Mouse (Mus musculus): ENCODE data around the gene Hsdl1. TPM values are rescaled to one million over a fixed set of nuclear protein-coding genes. Genes with fewer than 3 reads are reported as not detected.
A peak's percentile ranks its signal among the peaks of the same experiment; 100 is the strongest.

Gene Hsdl1
- total RNA-seq, 2 experiments from 2014 or later: 17.9 to 20.7 TPM

DNA sequence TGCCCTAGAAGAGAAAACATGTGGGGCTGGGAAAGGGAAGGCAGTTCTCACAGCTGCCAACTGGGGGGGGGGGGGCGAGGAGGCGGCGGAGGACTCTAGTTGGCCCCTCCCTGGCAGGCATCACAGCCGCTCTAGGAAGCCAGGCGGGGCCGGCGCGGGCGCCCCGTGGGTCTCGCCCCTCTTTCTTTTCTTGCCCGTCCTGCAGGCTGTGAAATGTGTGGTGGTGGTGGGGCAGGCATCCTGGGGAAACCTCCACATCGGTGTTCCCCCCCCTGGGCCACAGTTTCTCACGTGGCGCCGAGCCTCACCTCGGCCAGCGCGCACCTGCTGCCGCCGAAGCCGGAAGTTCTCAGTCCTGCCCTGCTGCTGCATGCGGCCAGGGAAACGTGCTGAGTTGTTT lies 10.9 kb upstream of the Hsdl1 start:
- intact Hi-C loops (cut with DNase I): no loop called here
- no peak for DNase-seq

GRCm38 (mm10) chr8:119580441-119581161 lies 5.6 kb upstream of the Hsdl1 start:
- intact Hi-C loops (cut with DNase I): no loop called here
- DNase-seq: no peak

DNA sequence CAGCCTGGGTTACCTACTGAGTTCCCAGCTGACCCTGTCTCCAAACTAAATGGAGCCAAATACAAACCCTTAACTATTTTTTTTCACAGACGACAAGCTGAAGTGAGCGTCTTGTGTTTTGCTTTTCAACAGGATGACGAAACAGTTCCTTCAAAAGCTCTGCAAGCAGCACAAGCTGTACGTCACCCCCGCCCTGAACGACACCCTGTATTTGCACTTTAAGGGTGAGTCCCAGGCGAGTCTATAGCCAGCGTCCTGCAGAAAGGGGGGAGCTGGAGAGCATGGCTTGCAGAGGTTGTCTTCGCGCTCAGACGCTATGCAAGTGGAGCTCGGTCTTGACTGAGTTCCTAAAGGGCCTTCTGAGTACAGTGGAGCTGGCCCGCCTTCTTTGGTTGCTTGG lies 4.1 kb upstream of the Hsdl1 start:
- intact Hi-C loops (cut with DNase I): no loop called here

GRCm38 (mm10) chr8:119575366-119575726 lies 363 bp upstream of the Hsdl1 start:
- intact Hi-C loops (cut with DNase I): no loop called here
- no peak for DNase-seq

More for the DNA sequence above, 4.1 kb upstream of the Hsdl1 start:
- no peak for DNase-seq

DNA sequence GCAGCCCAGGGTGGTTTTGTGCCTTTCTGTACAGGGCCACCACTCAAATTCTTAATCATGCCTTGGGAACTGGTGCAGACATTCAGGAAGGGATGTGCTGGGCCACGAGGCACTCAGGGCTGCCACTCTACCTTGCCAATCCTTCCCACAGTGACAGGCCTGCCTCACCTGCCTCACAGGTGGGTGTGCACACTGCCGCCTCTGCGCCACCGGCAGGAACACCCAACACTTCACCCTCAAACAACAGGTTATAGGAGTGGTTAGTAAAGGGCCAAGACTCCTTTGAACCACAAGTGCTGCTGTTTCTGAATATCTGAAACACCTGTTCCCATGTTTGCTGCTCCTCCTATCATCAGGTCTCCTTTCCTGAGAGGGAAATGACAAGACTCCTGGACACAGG lies 2.6 kb downstream of the Hsdl1 start:
- DNase-seq: no peak
- intact Hi-C loops (cut with DNase I): no loop called here

DNA sequence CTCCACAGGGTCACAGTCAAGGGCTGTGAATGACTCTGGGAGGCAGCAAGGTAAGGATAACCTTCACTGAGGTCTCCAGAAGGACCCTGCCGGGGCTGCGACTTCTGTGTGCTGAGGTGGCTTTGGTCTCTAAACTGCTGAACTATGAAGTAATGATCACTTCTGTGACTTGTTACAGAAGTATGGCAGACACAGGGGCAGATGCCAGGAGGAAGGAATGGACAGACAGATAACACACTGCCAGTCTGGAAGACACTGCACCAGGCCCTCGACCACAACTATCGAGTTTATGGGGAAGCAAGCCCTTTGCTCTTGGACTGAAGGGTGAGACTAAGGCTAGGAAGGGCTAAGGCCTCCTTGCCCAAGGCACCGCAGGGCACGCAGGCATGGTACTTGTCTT lies 3.8 kb downstream of the Hsdl1 start:
- intact Hi-C loops (cut with DNase I): no loop called here
- DNase-seq: no peak

- intact Hi-C loops (cut with DNase I): no loop called here
Observed at GRCm38 (mm10) chr8:119569881-119570280, 5.1 kb downstream of the Hsdl1 start.

DNA sequence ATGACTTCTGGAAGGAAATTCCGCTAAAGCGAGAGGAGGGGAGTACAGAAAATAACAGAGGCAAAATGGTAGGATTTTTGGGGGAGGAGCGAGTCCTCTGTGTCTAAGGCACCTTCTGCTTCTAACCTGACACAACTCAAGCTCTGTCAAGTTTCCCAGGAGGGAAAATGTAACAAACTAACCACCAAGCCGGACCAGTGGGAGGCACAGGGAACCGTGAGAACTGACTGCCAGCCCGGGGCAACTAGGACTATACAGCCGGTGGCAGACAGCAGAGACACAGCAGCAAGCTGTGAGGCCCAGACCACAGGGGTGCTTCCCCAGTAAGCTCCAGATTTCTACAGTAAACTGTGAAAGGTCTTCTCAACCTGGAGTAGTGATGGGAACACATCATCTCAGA lies 6.0 kb downstream of the Hsdl1 start:
- no peak for DNase-seq
- intact Hi-C loops (cut with DNase I): no loop called here

More at GRCm38 (mm10) chr8:119569881-119570280, 5.1 kb downstream of the Hsdl1 start:
- no peak for DNase-seq

DNA sequence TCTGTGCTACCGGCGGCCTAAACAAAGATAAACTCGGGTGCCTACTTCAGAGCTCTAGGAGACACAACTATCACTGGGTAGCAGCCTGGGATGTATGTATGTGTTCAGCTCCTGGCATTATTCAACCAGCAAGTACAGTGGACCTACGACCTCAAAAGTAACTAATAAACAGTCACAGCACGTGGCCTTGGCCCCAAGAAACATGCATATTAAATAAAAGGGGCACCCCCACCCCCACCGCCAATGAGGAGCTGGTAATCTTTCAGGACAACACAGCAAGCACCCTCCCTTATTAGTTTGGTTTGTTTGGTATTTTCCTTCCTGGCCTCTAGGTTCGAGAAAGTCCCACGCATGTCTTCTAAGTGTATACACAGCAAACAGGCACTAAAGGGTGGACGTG lies 6.7 kb downstream of the Hsdl1 start:
- no peak for DNase-seq
- intact Hi-C loops (cut with DNase I): no loop called here

DNA sequence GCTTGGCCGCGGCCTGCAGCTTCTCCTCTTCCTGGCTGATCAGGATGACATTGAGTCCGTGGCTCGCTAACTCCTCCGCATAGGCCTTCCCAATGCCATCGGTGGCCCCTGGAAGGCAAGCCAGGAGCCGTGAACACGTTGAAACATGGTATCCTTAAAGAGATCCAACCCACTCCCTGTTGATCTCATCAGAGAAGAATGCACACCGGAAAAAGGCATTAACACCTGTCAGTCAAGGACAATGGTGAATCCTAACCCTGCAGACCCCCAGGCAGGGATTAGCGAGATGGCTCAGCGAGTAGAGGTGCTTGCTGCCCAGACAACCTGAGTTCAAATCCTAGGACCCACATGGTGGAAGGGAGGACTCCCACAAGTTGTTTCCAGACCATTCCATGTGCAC lies 8.6 kb downstream of the Hsdl1 start:
- DNase-seq: no peak
- intact Hi-C loops (cut with DNase I): no loop called here

DNA sequence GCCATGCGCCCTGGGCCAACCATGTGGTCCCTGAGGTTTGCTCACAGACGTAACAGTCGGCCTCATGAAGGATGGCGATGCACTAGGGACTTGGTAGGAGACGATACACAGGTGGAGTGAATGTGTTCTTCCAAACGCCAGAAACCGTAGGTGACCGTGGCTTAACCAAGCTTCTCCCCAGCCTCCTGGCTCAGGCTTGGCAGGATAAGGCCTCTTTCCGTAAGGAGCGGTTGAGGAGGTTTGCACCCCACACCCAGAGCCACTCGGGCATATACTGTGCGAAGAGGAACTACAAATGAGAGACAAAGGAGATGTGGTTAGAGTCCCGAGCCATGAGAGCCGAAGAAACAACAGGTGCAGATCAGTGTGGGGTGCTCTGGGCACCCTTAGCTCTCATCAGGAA lies 11.1 kb downstream of the Hsdl1 start:
- no peak for DNase-seq
- intact Hi-C loops (cut with DNase I): no loop called here

GRCm38 (mm10) chr8:119559402-119559720 lies 15.6 kb downstream of the Hsdl1 start:
- no peak for DNase-seq
- intact Hi-C loops (cut with DNase I): loop anchor here (5.0 kb wide), 1 partner anchor 43 kb away; no protein-coding TSS in a partner anchor

GRCm38 (mm10) chr8:119558603-119559401 lies 16.2 kb downstream of the Hsdl1 start, which contains the start of gene Mbtps1:
Mbtps1 (minus strand) TSS chr8:119558735.
- intact Hi-C loops (cut with DNase I): loop anchor here (5.0 kb wide), 1 partner anchor 43 kb away; no protein-coding TSS in a partner anchor

DNA sequence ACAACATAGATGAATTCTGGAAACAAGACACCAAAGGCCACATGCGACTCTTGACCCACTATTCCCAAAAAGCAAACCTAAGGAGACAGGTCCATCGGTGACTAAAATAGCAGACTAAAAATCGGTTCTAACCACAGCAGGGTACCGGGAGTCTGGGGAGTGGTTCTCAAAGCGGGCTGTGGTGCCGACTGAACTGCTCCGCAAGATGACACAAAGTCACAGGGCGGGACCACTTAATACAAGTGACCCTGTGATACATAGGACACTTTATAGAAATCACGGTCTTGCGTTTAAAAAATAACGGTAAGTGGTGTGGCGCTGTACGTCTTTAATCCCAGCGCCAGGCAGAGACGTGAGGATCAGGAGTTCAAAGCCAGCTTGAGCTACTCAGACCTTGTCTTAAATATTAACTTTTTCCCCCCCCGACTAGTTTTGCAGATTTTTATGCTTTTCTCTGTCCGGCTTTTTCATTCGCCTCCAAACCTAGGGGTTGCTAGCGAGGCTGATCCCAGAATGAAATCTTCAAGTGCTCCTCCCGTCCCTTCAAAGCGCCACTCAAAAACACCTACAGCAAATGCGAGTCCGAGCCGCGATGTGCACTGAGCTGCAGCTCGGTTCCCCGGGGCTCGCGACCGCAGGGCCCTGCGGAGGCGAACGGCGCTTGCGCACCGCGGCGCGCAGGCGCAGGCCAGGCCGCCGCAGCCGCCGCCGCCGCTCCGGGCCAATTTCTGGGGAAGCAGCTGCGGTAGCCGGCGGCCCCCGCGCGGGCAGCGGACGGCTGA lies 17.0 kb downstream of the Hsdl1 start:
- peak in 1 of 2 experiments; percentile 86 for DNase-seq
- intact Hi-C loops (cut with DNase I): loop anchor here (5.0 kb wide), 1 partner anchor 44 kb away; no protein-coding TSS in a partner anchor

More at GRCm38 (mm10) chr8:119558603-119559401, 16.2 kb downstream of the Hsdl1 start, which contains the start of gene Mbtps1:
- DNase-seq: peak; percentile 99

GRCm38 (mm10) chr8:119557132-119557531 lies 17.9 kb downstream of the Hsdl1 start:
- intact Hi-C loops (cut with DNase I): loop anchor here (5.0 kb wide), 1 partner anchor 45 kb away; no protein-coding TSS in a partner anchor
- DNase-seq: no peak

GRCm38 (mm10) chr8:119555861-119556260 lies 19.1 kb downstream of the Hsdl1 start:
- intact Hi-C loops (cut with DNase I): loop anchor here (5.0 kb wide), 1 partner anchor 46 kb away; no protein-coding TSS in a partner anchor
- DNase-seq: no peak

GRCm38 (mm10) chr8:119552967-119553366 lies 22.0 kb downstream of the Hsdl1 start:
- intact Hi-C loops (cut with DNase I): no loop called here
- DNase-seq: no peak

DNA sequence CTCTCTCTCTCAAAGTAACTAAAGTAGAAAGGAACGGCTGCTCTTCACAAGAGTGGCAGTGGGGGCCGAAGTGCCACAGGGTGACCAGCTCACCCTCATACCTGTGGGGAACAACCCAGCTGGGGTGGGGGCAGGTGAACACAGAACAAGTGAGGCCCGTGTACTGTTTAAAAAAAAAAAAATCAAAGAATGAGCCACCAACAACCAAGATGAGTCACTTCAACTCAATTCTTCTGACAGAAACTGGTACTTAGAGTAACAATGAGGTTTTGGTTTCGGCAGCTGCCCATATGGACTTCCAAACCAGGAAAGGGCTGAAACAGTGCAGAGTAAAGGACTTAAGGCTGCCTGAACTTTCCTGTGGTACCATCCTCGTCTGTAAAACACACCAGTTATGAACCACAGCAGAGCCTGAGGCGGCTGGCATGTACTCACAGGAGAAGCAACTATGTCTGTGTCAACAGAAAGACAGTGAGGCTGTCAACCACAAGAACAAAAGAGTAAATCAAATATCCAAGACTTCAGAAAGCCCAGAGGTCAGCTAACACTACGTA lies 26.3 kb downstream of the Hsdl1 start:
- DNase-seq: no peak
- intact Hi-C loops (cut with DNase I): no loop called here

- intact Hi-C loops (cut with DNase I): no loop called here
- no peak for DNase-seq
Observed at GRCm38 (mm10) chr8:119547019-119547691, 27.8 kb downstream of the Hsdl1 start.

GRCm38 (mm10) chr8:119545791-119546190 lies 29.2 kb downstream of the Hsdl1 start:
- intact Hi-C loops (cut with DNase I): no loop called here
- DNase-seq: no peak
